Mouse (Mus musculus) activated CD4-positive, CD25-positive, alpha-beta regulatory T cell, adult 4 months (primary cell): ENCODE results near the gene Fcna. TPM values are rescaled to one million over a fixed set of nuclear protein-coding genes. Genes with fewer than 3 reads are reported as not detected.

Source experiments
- ATAC-seq: one replicate; pipeline ENCODE4 v1.8.0; 2017
- polyA plus RNA-seq, 2 experiments: library from polyadenylated mRNA; unstranded; fragments of 100-300 nt; shearing (Covaris generic); gene quantifications; one replicate each; pipeline ENCODE4 v1.2.1; 2017

Gene Fcna
- 1 to 10 TPM in 1 of 2 experiments, under 1 TPM in 1; 0.83 to 1.7 TPM for polyA plus RNA-seq

GRCm38 (mm10) chr2:25627811-25628210 lies at the start of gene Fcna:
Gene Fcna (minus strand): TSS chr2:25628030.
- no peak for ATAC-seq

DNA sequence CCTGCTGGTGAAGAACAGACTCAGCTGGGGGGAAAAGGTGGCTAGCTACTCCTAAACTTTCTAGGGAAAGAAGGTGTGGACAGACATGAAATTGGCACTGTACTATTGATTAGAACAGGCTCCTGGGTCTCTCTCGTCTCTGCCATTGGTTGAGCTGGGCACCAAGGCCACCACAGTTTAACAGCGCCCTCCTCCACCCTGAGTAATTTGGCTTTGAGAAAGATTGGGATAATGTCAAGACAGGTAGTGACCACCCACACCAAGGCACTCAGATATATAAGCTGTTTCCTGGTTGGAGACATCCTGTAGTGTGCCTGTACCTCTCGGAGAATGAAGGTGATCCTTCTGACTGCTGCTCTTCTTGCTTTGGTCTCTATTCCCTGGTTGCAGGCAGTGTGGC lies 48.7 kb upstream of the Fcna start, which contains the start of gene Lcn6:
Gene Lcn6 (plus strand): TSS at position 301 of the 400 bp plus-strand sequence.
- ATAC-seq = no peak

DNA sequence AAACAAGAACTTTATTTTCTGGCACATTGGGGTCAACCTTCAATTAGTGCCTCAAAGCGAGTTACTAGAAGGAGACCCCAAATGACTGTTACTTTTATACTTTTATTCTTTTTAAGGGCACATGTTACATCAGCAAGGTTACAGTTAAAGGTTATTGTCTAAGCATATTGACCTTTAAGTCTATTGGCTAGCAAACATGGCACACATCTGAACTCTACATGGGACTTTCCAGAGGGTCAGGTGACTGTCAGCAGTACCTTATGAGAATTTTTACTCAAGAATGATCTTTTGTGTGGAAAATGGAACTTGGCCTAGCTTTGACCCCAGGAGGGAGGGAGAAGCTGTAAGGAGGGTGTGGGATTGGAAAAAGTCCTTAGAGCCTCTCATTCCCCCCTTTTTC lies 38.7 kb upstream of the Fcna start:
- peak; percentile 49 for ATAC-seq

GRCm38 (mm10) chr2:25664125-25664524 lies 36.3 kb upstream of the Fcna start:
- ATAC-seq = no peak

- peak; percentile 40 for ATAC-seq
These were observed 35.7 kb upstream of the Fcna start for GRCm38 (mm10) chr2:25663511-25663910.

- ATAC-seq = no peak
These were observed 33.6 kb upstream of the Fcna start for GRCm38 (mm10) chr2:25661245-25661970.

DNA sequence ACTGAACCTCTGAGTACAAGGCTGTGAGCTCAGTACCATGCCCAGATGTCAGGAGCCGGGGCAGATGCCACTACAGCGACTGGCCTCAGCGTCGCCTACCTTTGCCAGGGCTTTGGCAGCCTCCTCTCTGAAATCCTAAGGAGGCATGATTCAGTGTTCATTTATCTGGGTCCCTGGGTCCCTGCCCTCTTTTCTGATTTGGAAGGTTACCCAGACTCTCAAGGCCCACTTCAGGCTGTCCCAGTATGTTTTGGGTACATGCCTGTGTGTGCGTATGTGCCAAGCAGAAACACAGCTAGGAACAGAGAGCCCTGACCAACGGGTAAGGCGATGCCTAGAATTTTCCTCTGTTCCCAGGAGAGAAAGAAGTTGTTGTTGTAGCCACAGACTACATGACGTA lies 32.4 kb upstream of the Fcna start:
- no peak for ATAC-seq

DNA sequence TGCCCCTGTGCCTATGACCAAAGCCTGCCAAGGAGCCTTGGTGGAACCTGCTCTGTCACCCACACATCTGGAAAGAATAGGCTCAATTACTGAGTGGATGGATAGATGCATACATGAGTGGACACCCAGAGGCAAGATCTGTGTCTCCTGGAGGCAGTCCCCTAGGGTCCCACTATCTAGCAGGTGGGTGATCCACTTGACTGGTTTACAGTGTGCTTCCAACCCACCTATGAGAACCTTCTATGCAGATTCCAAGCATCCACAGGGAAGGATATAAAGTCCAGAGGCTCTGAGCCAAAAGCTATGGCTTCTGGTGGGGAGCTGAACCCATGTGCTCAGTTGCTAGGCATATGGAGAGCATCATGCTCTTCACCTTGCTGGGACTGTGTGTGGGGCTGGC lies 29.8 kb upstream of the Fcna start, which contains the start of gene Lcn5:
Gene Lcn5 (plus strand): TSS at position 301 of the 400 bp plus-strand sequence.
- no peak for ATAC-seq

DNA sequence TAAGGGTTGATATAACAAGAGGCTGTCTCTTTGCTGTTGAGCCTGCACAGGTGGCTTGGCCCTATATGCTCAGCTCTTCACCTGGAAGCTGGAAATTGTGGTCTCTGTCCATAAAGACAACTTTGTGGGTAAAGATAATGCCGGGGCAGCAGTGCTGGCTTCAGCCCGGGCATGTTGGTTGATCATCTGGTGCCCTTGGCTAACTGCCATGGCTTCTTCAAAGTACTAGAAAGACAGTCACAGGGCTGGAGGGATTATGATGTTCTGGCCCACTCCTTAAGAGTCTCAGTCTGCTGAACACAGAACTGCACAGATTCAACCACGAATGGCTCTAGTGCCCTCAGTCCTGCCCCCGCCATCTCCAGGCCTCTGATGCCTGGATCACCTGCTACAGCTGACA lies 29.4 kb upstream of the Fcna start:
- ATAC-seq = no peak

DNA sequence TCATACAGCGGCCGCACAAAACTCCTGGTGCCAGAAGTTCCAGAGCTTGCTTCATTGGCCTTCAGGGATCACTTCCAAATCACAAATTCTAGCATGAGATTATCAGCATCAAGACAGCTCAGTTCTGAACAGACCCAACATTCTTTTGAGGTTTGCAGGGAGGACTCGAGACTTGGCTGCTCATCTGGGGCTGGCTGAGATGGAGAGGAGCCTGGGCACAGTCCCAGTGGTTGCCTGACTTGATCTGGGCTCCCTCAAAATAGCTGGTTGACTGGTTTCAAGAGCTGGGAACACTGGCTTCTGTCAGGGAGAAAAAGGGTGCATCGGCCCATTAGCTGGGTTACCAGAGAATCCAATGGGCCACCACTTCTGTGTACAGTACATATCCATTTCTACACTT lies 28.9 kb upstream of the Fcna start:
- ATAC-seq = no peak

DNA sequence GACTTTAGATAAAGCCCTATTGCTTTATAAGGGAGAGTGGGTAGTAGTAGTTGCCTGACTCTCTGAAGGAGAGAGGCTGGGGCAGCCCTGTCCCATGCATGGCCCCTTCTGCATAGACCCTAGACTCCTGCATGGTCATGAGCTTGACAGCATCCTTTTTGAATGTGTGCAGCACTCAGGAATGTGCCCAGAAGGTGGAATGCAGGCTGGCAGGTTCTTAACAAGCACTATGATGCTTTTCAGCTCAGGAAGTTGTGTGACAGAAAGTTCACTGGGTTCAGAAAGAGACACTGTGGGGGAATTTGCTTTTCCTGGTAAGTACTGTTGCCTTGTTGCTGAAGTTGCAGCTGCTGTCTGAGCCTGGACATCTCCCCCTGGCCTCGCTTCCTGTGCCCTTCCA lies 26.7 kb upstream of the Fcna start:
- no peak for ATAC-seq

DNA sequence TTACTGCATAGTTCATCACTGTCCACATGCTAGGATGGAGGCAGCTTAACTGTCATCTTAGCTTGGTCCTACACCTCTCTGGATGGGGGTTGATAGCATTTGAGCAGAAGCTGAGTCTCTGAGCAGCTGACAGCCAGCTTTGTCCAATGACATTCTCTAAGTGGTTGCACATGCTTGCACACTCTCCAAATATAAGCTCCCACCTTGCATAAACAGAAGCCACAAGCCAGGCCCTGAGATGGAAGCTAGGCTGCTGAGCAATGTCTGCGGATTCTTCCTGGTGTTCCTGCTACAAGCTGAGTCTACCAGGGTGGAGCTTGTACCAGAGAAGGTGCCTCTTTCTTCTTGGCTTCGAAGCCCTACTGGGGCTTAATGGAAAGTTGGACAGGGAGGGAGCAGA lies 25.1 kb upstream of the Fcna start, which contains the start of gene Lcn8:
Gene Lcn8 (plus strand): TSS at position 219 of the 400 bp plus-strand sequence.
- no peak for ATAC-seq

DNA sequence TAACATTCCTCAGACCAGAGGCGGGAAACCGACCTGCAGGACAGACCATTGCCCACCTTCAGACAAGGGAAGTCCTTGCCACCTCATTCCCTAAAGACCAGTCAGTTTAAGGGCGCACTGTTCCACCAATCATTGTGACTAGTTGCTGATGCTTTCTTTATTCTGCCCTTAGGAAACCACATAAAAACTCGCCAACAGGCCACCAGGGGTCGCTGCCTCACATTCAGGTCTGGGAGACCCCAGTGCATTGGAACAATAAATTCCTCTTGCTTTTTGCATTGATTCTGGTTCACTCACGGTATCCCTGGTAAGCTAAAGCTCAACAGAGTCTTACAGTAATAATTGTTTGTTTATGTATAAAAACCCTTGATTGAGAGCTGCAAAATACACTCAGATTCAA lies 12.1 kb upstream of the Fcna start:
- ATAC-seq = no peak

DNA sequence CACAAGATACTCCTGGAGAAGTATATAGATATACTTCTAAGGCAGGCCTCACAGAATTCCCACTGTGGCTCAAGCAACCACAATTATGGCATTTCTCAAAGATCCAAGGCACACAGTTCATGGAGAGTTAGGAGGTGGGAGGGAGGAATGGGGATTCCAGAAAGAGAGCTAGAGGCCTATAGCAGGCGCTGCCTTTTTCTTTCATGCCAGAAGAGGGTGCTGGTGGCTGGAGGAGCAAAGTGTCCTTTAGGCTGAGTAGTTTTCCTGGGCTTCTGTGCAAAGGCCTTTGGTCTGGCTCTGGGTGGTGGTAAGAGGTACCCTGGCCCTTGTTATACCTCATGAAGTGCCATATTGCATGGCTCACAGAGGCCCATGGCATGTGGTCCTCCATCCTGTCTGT lies 6.2 kb upstream of the Fcna start:
- ATAC-seq = no peak

- ATAC-seq = no peak
These were observed 5.8 kb upstream of the Fcna start for GRCm38 (mm10) chr2:25633616-25634015.

GRCm38 (mm10) chr2:25628738-25629137 lies 908 bp upstream of the Fcna start:
- no peak for ATAC-seq

GRCm38 (mm10) chr2:25625986-25626385 lies 1.8 kb downstream of the Fcna start:
- ATAC-seq = no peak

GRCm38 (mm10) chr2:25621229-25622200 lies 6.3 kb downstream of the Fcna start, which contains the start of gene Tmem141:
Gene Tmem141 (minus strand): TSS chr2:25622005.
- ATAC-seq = no peak

DNA sequence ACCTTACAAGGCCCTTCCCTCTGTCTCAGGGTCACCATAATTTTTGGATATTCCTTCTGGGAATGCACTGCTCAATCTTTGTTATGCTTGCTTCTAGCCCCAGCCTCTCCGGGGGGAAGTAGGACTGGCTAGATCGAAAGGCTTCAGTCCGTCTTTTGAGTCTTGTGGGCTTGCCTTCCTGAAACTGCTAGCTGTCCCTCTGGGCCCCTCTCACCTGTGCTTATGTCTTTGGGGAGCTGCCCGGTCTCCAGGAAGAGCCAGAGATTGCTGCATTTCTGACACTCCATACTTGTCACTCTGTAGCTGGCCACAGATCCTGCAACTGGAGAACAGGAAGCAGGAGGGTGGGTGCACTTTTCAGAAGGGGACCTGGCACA lies 7.0 kb downstream of the Fcna start:
- no peak for ATAC-seq

- ATAC-seq = peak; percentile 75
These were observed 7.4 kb downstream of the Fcna start for GRCm38 (mm10) chr2:25620386-25620785.

DNA sequence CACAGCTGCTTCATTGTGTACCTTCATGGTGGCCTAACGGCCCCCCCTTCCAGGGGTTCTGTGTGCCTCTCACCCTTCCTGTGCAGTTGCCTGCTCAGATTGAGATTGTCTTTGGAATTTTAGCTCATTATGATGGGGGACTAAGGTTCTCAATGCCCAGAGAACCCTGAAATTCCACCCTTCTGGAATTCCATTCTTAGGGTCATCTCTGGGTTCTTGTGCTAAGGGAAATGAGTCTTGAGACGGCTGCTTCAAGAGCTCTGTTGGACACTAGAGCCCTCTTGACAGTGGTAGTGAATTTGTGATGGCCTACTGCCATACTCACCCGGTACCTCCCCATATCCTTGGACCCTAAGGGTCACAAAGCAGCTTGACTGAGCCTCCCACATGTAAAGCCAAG lies 10.3 kb downstream of the Fcna start, which contains the start of gene Ccdc183:
Gene Ccdc183 (minus strand): TSS at position 101 of the 400 bp plus-strand sequence.
- ATAC-seq = no peak

- no peak for ATAC-seq
These were observed 11.4 kb downstream of the Fcna start for GRCm38 (mm10) chr2:25616398-25616797.

GRCm38 (mm10) chr2:25608671-25609070 lies 19.2 kb downstream of the Fcna start:
- peak; percentile 38 for ATAC-seq
